Mouse (Mus musculus) ovary, adult 18-20 months (tissue): Measurements from ENCODE around the gene Tnfrsf22.
"Not testable (repeated sequence)": the region's sequence is repeated elsewhere in the genome, so short reads cannot be mapped to it uniquely, and the experiment has no call there.

Experiments
- DNase-seq: peaks from one replicate; pipeline ENCODE4 v3.0.0; 2022; ENCODE audit warnings: low spot score, mixed read lengths

Gene Tnfrsf22

GRCm38 (mm10) chr7:143649034-143649768, at the start of gene Tnfrsf22:
TSS of gene Tnfrsf22 (minus strand) at chr7:143649661.
- peak; percentile 74 for DNase-seq

GRCm38 (mm10) chr7:143696140-143696539, 46.7 kb upstream of the Tnfrsf22 start:
- DNase-seq: no peak

GRCm38 (mm10) chr7:143694550-143694949, 45.1 kb upstream of the Tnfrsf22 start:
- no peak for DNase-seq

- no peak for DNase-seq
Measured at GRCm38 (mm10) chr7:143692746-143693510, 43.5 kb upstream of the Tnfrsf22 start.

GRCm38 (mm10) chr7:143691909-143692308, 42.4 kb upstream of the Tnfrsf22 start:
- no peak for DNase-seq

- DNase-seq: no peak
Measured at GRCm38 (mm10) chr7:143691181-143691580, 41.7 kb upstream of the Tnfrsf22 start.

- no peak for DNase-seq
Measured at GRCm38 (mm10) chr7:143689946-143690345, 40.5 kb upstream of the Tnfrsf22 start.

GRCm38 (mm10) chr7:143689481-143689880, 40.0 kb upstream of the Tnfrsf22 start:
- no peak for DNase-seq

GRCm38 (mm10) chr7:143686676-143687075, 37.2 kb upstream of the Tnfrsf22 start:
- DNase-seq: not testable (repeated sequence)

- DNase-seq: not testable (repeated sequence)
Measured at GRCm38 (mm10) chr7:143686191-143686590, 36.7 kb upstream of the Tnfrsf22 start.

GRCm38 (mm10) chr7:143685359-143686067, 36.1 kb upstream of the Tnfrsf22 start, which contains the start of gene Tnfrsf23:
TSS of gene Tnfrsf23 (minus strand) at chr7:143685872.
- DNase-seq: peak; percentile 75

GRCm38 (mm10) chr7:143684569-143684968, 35.1 kb upstream of the Tnfrsf22 start:
- not testable (repeated sequence) for DNase-seq

- DNase-seq: no peak
Measured at GRCm38 (mm10) chr7:143681566-143681965, 32.1 kb upstream of the Tnfrsf22 start.

GRCm38 (mm10) chr7:143680836-143681235, 31.4 kb upstream of the Tnfrsf22 start:
- not testable (repeated sequence) for DNase-seq

GRCm38 (mm10) chr7:143679650-143680049, 30.2 kb upstream of the Tnfrsf22 start:
- not testable (repeated sequence) for DNase-seq

GRCm38 (mm10) chr7:143666427-143667311, 17.2 kb upstream of the Tnfrsf22 start:
- no peak for DNase-seq

- DNase-seq: no peak
Measured at GRCm38 (mm10) chr7:143663470-143663869, 14.0 kb upstream of the Tnfrsf22 start.

GRCm38 (mm10) chr7:143660797-143661196, 11.3 kb upstream of the Tnfrsf22 start:
- DNase-seq: no peak

GRCm38 (mm10) chr7:143649769-143650346, 397 bp upstream of the Tnfrsf22 start:
- DNase-seq: not testable (repeated sequence)

- DNase-seq: not testable (repeated sequence)
Measured at GRCm38 (mm10) chr7:143643949-143644348, 5.5 kb downstream of the Tnfrsf22 start.

- no peak for DNase-seq
Measured at GRCm38 (mm10) chr7:143636674-143637073, 12.8 kb downstream of the Tnfrsf22 start.
